Mouse (Mus musculus) cerebellum, adult 2 months (tissue): ENCODE measurements at regions not wholly inside any gene's neighbourhood (a gene's known extent, or its start where the extent isn't known, plus 50 kb on each side); places are given as distances from the start of the nearest gene placed in this dataset.

Source experiments
- DNase-seq, 2 experiments: peaks; one replicate each; pipeline ENCODE4 v3.0.0; 2021
- H3K27ac ChIP-seq: fragments of 200-500 bp; 2 replicates; pipeline ENCODE4 v1.5.1; 2012; ENCODE audit warnings: low read length, control low read depth, inconsistent platforms; ENCODE audit not compliant: insufficient read depth
- H3K27me3 ChIP-seq: fragments of 200-500 bp; 2 replicates; pipeline ENCODE4 v1.6.1; 2012; ENCODE audit warnings: inconsistent platforms, mild to moderate bottlenecking, low read length, moderate library complexity; ENCODE audit not compliant: control insufficient read depth, insufficient read depth
- H3K4me1 ChIP-seq: fragments of 200-500 bp; 2 replicates; pipeline ENCODE4 v1.6.1; 2011; ENCODE audit warnings: low read length; ENCODE audit not compliant: control insufficient read depth, insufficient read depth
- H3K4me3 ChIP-seq: fragments of 200-500 bp; replicated peaks from 2 replicates; pipeline ENCODE3; 2011; ENCODE audit warnings: mild to moderate bottlenecking, low read depth, low read length, control low read depth; ENCODE audit not compliant: insufficient read depth
- CTCF ChIP-seq: fragments of 200-500 bp; IDR thresholded peaks from 2 replicates; pipeline ENCODE4 v1.5.1; 2011; ENCODE audit warnings: low read depth, mild to moderate bottlenecking, control low read depth, low read length, moderate library complexity, borderline replicate concordance; ENCODE audit not compliant: insufficient read depth
- POLR2A ChIP-seq: fragments of 200-500 bp; IDR thresholded peaks from 2 replicates; pipeline ENCODE4 v1.6.1; 2011; ENCODE audit warnings: low read length, control low read depth, borderline replicate concordance; ENCODE audit not compliant: insufficient read depth
- WGBS: fragments of 180-500 bp; shearing (Covaris S2); methylation state at CpG from one replicate; pipeline ENCODE4 v1.1.7; 2018; 5-methylcytosine and 5-hydroxymethylcytosine counted together

- H3K4me3 ChIP-seq, result no peak overlapping the region
- 32% methylated on average over 6 of the region's 6 CpGs for WGBS
- H3K27ac ChIP-seq, result no peak overlapping the region
- TF ChIP-seq POLR2A, result no peak
- TF ChIP-seq CTCF, result no peak
- DNase-seq, result no peak
- no peaks in the 10 kb centered on the region for H3K27me3 ChIP-seq
- no peaks in the 10 kb centered on the region for H3K4me1 ChIP-seq
Measured at GRCm38 (mm10) chr10:24407411-24408227, 184.3 kb downstream of the Moxd1 start.

GRCm38 (mm10) chr10:24409976-24410375 is 185.3 kb upstream of the Ccn2 start:
- H3K27ac ChIP-seq, result no peak overlapping the region
- H3K4me1 ChIP-seq, result no peaks in the 10 kb centered on the region
- no peak for DNase-seq
- WGBS, result 35% methylated on average over 1 of the region's 1 CpGs
- no peaks in the 10 kb centered on the region for H3K27me3 ChIP-seq
- no peak overlapping the region for H3K4me3 ChIP-seq
- TF ChIP-seq CTCF, result no peak; the same call in 1 of the 2 replicates
- no peak for TF ChIP-seq POLR2A

DNA sequence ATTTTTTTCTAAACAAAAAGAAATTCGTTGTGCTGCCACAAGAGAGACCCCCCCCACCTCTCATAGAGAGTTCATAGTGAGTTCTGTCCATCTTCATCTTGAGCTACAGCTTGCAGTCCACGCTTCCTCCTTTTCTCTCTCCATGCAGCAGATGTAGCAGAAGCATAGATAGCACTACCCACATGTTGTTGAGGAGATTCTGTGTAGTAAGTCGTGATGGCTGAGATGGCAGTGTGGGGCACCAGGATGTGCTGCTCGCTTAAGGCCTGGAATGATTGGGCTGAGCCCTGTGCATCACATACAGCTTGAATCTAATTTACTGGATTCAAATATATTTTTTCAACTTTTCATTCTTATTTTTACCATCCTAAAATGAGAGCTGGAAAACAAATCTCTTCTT is 184.4 kb upstream of the Ccn2 start:
- no peak for DNase-seq
- Histone ChIP-seq H3K4me3 (no peak overlapping the region), H3K27me3 (no peaks in the 10 kb centered on the region), H3K4me1 (no peaks in the 10 kb centered on the region), H3K27ac (no peak overlapping the region)
- no peak for TF ChIP-seq CTCF
- no peak for TF ChIP-seq POLR2A
- 86% methylated on average over 4 of the region's 4 CpGs for WGBS

DNA sequence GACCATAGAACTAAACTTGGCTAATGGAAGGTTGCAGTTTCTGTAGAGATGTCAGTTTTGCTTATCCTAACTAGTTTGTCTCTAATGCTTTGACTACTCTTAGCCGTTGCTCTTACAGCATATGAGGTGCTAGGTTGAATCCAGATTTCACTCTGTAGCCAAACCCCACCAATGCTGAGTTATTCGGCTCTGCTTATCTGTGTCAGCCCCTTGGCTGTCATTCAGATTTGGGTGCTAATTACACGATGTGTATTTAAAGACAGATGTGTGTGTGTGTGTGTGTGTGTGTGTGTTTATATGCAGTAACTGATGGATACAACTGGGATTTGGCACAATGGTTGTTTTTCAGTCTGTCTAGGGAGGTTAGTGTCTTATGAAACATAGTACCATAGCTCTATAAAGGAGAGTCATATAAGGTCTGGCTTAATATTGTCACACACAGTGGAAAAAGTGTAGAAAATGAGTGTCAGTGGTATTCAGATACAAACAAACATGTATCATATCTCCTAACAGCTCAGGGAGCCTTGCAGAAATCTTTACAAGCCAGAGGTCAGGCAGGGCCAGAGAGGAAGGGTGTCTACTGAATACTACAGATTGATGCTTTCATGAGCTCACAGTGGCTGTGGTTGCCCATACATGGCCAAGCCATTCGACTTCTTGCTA is 172.6 kb upstream of the Ccn2 start:
- no peak for TF ChIP-seq CTCF
- no peak for TF ChIP-seq POLR2A
- DNase-seq, result no peak
- Histone ChIP-seq H3K27me3 (no peaks in the 10 kb centered on the region), H3K4me1 (no peaks in the 10 kb centered on the region), H3K27ac (no peak overlapping the region), H3K4me3 (no peak overlapping the region)
- 55% methylated on average over 4 of the region's 4 CpGs for WGBS

DNA sequence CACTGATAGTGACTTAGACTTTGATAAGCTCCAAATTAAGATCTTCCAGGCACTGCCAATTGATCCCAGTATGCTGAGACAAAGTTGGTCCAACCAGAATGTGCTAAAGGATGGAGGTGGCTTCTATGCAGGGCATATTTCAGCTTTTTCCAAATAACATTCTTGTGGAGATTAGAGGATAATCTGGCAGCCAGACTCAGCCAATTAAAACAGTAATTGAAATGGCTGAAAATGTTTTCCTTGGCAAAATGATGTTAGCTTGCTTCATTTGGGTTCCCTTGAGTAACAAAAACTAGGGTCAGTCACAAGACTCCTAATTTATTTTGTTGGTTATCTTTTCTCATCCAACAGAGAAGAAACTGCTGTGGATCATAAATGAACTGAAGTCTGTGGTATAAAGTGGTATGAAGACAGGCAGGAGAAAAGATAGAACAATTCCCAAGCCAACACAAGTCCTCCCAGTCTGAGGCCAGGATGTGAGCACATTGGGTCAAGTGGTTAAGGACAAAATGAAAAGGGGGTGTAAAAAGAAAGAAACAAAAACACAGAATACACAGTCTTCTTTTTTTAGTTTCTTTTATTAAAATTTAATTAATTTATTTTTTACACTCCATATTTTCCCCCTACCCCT is 161.4 kb upstream of the Ccn2 start:
- H3K4me1 ChIP-seq, result no peaks in the 10 kb centered on the region
- no peak overlapping the region for H3K4me3 ChIP-seq
- no peaks in the 10 kb centered on the region for H3K27me3 ChIP-seq
- DNase-seq, result no peak
- TF ChIP-seq POLR2A (no peak), CTCF (no peak)
- H3K27ac ChIP-seq, result no peak overlapping the region

DNA sequence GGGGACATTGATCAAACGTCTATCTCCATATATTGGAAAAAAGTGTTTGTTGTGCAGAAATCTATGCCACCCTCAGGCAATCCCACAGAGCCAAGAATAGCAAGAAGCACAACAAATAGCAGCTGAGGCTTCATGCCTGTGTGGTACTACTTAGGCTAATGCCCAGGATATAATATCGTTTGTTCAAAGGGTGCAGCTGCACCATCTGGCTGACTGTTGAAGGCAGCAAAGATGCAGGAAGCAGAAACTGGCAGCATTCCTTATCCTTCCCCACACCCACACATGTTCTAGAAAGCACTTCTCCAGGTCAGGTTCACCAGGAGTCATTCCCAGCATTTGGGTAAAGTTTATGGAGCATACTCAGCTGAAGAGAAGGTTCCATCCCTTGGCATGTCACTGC is 158.1 kb upstream of the Ccn2 start:
- 35% methylated on average over 2 of the region's 2 CpGs for WGBS

DNA sequence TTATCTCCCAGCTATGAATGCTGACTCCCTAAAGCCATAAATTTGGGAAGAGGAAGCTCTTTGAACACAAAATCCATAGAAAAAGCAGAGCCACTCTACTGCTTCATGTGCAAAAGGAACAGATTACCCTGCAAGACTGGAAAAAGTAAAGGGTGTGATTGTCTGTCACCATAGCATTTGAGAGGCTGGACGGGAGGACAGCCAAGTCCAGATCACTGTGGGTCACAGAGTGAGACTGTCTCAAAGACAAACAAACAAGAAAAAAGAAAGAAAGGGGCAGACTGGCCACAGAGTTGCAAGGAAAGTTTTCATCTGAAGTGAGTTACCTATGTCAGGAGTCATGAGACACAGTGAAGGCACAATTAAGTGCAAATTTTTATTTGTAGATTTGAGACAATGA is 150.7 kb upstream of the Ccn2 start:
- no peaks in the 10 kb centered on the region for H3K4me1 ChIP-seq
- DNase-seq, result no peak
- WGBS, result 33% methylated on average over 1 of the region's 1 CpGs
- no peak overlapping the region for H3K27ac ChIP-seq
- TF ChIP-seq CTCF (no peak), POLR2A (no peak)
- H3K27me3 ChIP-seq, result no peaks in the 10 kb centered on the region
- no peak overlapping the region for H3K4me3 ChIP-seq

More for the DNA sequence above, 158.1 kb upstream of the Ccn2 start:
- Histone ChIP-seq H3K27ac (no peak overlapping the region), H3K27me3 (no peaks in the 10 kb centered on the region), H3K4me1 (no peaks in the 10 kb centered on the region), H3K4me3 (no peak overlapping the region)
- no peak for DNase-seq
- TF ChIP-seq CTCF, result no peak

- DNase-seq, result no peak
- TF ChIP-seq CTCF (no peak), POLR2A (no peak)
- H3K4me3 ChIP-seq, result no peak overlapping the region
- WGBS, result 88% methylated on average over 6 of the region's 6 CpGs
- no peak overlapping the region for H3K27ac ChIP-seq
- no peaks in the 10 kb centered on the region for H3K27me3 ChIP-seq
- H3K4me1 ChIP-seq, result no peaks in the 10 kb centered on the region
Measured at GRCm38 (mm10) chr10:24445036-24445435, 150.2 kb upstream of the Ccn2 start.
